Mouse (Mus musculus) liver, embryonic 14.5 days (tissue): ENCODE measurements around the gene Ano10. TPM values are rescaled to one million over a fixed set of nuclear protein-coding genes. Genes with fewer than 3 reads are reported as not detected.

ENCODE experiments used
- ATAC-seq: fragments of 200-750 bp; cut with Nextera tagmentation; 2 replicates; pipeline ENCODE4 v1.8.0; 2017; ENCODE audit warnings: moderate number of reproducible peaks, mild to moderate bottlenecking, moderate library complexity; ENCODE audit not compliant: insufficient read depth
- DNase-seq, 3 experiments: peaks; one replicate each; pipeline ENCODE4 v3.0.0-alpha.2; 2012 to 2013; ENCODE audit warnings: low read depth in 3 of 3, low spot score in 3 of 3
- H3K27ac ChIP-seq: fragments of 300-500 bp; sonication (generic); 2 replicates; pipeline ENCODE4 v1.5.1; 2014; ENCODE audit warnings: moderate library complexity, mild to moderate bottlenecking, control low read depth, inconsistent platforms
- H3K27me3 ChIP-seq: fragments of 300-500 bp; sonication (generic); 2 replicates; pipeline ENCODE4 v1.6.1; 2014; ENCODE audit warnings: mild to moderate bottlenecking, low read length, moderate library complexity; ENCODE audit not compliant: control insufficient read depth, insufficient read depth
- H3K36me3 ChIP-seq: fragments of 300-500 bp; sonication (generic); replicated peaks from 2 replicates; pipeline ENCODE4 v1.6.1; 2014; ENCODE audit warnings: low read depth; ENCODE audit not compliant: control insufficient read depth, insufficient read depth
- H3K4me1 ChIP-seq, 2 experiments: fragments of 200-500 bp in 1 of 2; fragments of 300-500 bp in 1 of 2; sonication (generic) in 1 of 2; replicated peaks; 2 replicates each; pipeline ENCODE4 v1.6.1; 2012 to 2014; ENCODE audit warnings: antibody characterized with exemption in 1 of 2, inconsistent platforms in 1 of 2, low read length in 1 of 2; ENCODE audit not compliant: control insufficient read depth in 2 of 2, insufficient read depth in 2 of 2
- H3K4me2 ChIP-seq: fragments of 300-500 bp; sonication (generic); 2 replicates; pipeline ENCODE4 v1.6.1; 2014; ENCODE audit warnings: low read depth, mild to moderate bottlenecking, control low read depth, moderate library complexity
- H3K4me3 ChIP-seq, 2 experiments: fragments of 200-500 bp in 1 of 2; fragments of 300-500 bp in 1 of 2; sonication (generic) in 1 of 2; 2 replicates each; pipeline ENCODE4 v1.5.1; 2012 to 2014; ENCODE audit warnings: low read depth in 2 of 2, low read length in 2 of 2, mild to moderate bottlenecking in 2 of 2, control low read depth in 1 of 2, inconsistent platforms in 1 of 2, moderate library complexity in 1 of 2; ENCODE audit not compliant: insufficient read depth in 1 of 2
- H3K9ac ChIP-seq: fragments of 300-500 bp; sonication (generic); replicated peaks from 2 replicates; pipeline ENCODE4 v1.6.1; 2014; ENCODE audit warnings: mild to moderate bottlenecking, control low read depth, moderate library complexity
- H3K9me3 ChIP-seq: fragments of 300-500 bp; sonication (generic); 2 replicates; pipeline ENCODE4 v1.6.1; 2016; ENCODE audit warnings: low read length, mixed read lengths; ENCODE audit not compliant: control insufficient read depth
- CTCF ChIP-seq: IDR thresholded peaks from 2 replicates; pipeline ENCODE4 v1.5.1; 2016; ENCODE audit warnings: antibody characterized with exemption, low read depth, control low read depth
- EP300 ChIP-seq: IDR thresholded peaks from 2 replicates; pipeline ENCODE4 v1.6.1; 2016; ENCODE audit warnings: antibody characterized with exemption, low read depth
- WGBS: fragments of 180-500 bp; shearing (Covaris S2); extraction: QIAGEN DNeasy Blood & Tissue Kit; methylation state at CpG from one replicate; pipeline ENCODE4 v1.1.7; 2014; ENCODE audit not compliant: insufficient replicate concordance; 5-methylcytosine and 5-hydroxymethylcytosine counted together
- polyA plus RNA-seq, 2 experiments: library from polyadenylated mRNA; depleted of rRNA in 1 of 2; stranded (reverse) in 1 of 2; unstranded in 1 of 2; fragments of >200 nt; fragmentation: Nextera tagmentation in 1 of 2; extraction: Ambion mirVana in 1 of 2; gene quantifications; 2 replicates each; pipeline versions ENCODE4 v1.2.1 to v1.2.3; 2012 to 2014

Gene Ano10
- polyA plus RNA-seq, 2 experiments: 6.9 to 11.4 TPM

DNA sequence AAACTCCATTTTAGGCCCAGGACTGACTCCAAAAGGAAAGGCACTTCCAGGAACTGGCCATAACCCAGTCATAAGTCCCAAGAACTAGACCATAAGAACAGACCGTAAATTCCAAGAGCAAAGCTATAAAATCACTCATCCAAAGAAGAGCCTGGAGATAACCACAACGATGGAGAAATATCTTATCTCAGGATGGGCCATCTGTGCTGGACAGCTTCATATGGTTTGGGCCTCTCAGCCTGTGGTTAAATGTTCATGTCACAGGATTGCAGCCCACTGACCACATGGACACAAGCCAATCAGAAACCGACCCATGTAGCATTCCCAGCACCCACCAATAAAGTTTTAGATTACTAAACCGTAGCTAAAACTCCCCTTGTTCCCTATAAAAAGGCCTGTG, 18.1 kb downstream of the Ano10 start:
- ATAC-seq (no peak), DNase-seq (no peak)
- no peak overlapping the region for H3K9ac ChIP-seq
- H3K9me3 ChIP-seq: no peaks in the 10 kb centered on the region
- 55% methylated on average over 4 of the region's 4 CpGs for WGBS
- no peak overlapping the region for H3K4me3 ChIP-seq
- no peak overlapping the region for H3K4me2 ChIP-seq
- no peaks in the 10 kb centered on the region for H3K27me3 ChIP-seq
- no peak overlapping the region for H3K27ac ChIP-seq
- no peaks in the 10 kb centered on the region for H3K36me3 ChIP-seq
- peaks cover 0 to under 1% of the 10 kb centered on the region in 2 experiments; a peak in 1 of 4 replicates for H3K4me1 ChIP-seq
- TF ChIP-seq CTCF: no peak
- no peak for TF ChIP-seq EP300

DNA sequence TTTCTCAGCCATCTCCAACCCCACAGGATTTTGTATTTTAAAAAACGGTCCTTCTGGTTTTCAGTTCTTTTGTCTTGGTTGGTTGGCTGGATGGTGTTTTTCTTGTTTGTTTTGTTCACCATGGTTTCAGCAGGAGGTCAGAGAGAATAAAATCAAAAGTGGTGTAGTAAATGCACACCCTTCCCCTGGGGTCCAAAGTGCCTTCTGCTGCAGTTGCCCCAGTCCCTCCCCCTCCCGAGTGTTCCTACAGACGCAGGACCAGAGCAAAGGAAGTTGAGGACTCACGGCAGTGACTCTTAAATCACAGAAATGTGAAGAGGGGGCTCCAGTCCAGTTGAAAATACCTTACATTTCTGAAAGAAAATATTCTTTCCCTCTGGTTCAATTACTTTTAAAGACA, 19.9 kb downstream of the Ano10 start:
- H3K9ac ChIP-seq: no peak overlapping the region
- H3K4me1 ChIP-seq: no peaks in the 10 kb centered on the region
- no peak overlapping the region for H3K4me2 ChIP-seq
- H3K36me3 ChIP-seq: no peaks in the 10 kb centered on the region
- no peak overlapping the region for H3K27ac ChIP-seq
- no peak overlapping the region for H3K4me3 ChIP-seq
- WGBS: 55% methylated on average over 4 of the region's 4 CpGs
- TF ChIP-seq EP300: no peak
- no peak for TF ChIP-seq CTCF
- ATAC-seq (no peak), DNase-seq (no peak)
- H3K9me3 ChIP-seq: no peaks in the 10 kb centered on the region
- H3K27me3 ChIP-seq: no peaks in the 10 kb centered on the region

DNA sequence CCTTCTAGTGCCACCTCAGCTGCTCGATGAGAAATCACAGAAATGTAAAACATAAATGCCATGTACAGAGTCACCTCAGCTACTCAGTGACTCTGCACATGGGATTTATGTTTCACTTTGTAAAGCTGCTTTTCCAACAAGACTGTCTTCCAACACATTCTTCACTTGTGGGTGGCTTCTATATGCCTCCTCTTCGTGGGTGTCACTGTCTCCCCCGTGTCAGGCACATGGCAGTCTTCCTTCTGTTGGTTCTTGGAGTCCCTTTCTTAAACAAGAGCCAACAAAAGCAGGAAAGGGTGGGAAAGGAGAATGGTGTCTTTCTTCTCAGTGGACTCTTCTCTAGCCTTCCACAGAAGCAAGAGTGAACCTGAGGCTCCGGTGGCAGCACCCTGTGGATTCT, 20.3 kb downstream of the Ano10 start:
- DNase-seq (no peak), ATAC-seq (no peak)
- Histone ChIP-seq H3K9ac (no peak overlapping the region), H3K36me3 (no peaks in the 10 kb centered on the region), H3K4me3 (no peak overlapping the region), H3K4me1 (no peaks in the 10 kb centered on the region), H3K9me3 (no peaks in the 10 kb centered on the region), H3K4me2 (no peak overlapping the region), H3K27ac (no peak overlapping the region), H3K27me3 (no peaks in the 10 kb centered on the region)
- WGBS: 56% methylated on average over 4 of the region's 4 CpGs
- TF ChIP-seq EP300 (no peak), CTCF (no peak)

DNA sequence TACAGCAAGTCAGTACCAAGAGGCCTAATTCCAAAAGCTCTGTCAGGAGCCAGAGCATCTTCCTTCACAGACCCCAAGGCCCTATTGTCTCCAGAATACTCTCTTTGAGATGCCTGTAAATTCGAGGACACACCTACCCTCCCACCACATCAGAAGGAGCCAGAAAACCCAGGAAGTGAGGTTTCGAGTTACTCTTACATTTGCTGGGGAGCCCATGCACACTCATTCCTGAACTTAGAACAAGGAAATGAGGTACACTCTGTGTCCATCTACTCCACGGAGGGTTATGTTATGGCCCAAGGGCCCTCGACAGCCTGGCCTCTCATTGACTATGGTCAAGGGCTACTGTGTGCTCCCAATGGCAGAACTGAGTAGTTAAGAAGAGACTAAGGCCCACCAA, 22.4 kb downstream of the Ano10 start:
- Histone ChIP-seq H3K9me3 (no peaks in the 10 kb centered on the region), H3K4me1 (no peaks in the 10 kb centered on the region), H3K27me3 (no peaks in the 10 kb centered on the region), H3K27ac (no peak overlapping the region), H3K36me3 (no peaks in the 10 kb centered on the region), H3K9ac (no peak overlapping the region), H3K4me3 (no peak overlapping the region), H3K4me2 (no peak overlapping the region)
- 57% methylated on average over 4 of the region's 4 CpGs for whole genome bisulfite sequencing
- ATAC-seq: no peak
- DNase-seq: no peak
- TF ChIP-seq EP300: no peak
- TF ChIP-seq CTCF: no peak

DNA sequence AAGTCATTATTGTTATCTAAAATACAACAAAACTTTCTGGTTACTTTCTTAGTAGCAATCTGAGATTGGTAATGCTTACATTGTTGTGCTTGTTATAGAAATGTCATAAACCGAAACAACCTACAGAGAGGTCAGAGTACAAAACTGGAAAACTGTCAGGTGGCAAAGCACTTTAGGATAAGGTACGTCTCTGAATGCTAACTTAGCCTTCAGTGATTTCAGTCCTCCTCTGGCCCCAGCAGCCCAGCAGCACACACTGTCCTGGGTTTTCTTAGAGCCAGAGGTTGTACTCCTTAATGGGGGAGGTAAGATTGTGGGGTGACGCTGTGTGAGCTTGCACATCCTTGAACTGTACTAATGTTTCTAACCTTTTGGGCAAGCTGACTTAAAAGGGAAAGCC, 22.9 kb downstream of the Ano10 start:
- Histone ChIP-seq H3K27ac (no peak overlapping the region), H3K27me3 (no peaks in the 10 kb centered on the region), H3K4me3 (no peak overlapping the region), H3K9me3 (no peaks in the 10 kb centered on the region), H3K36me3 (no peaks in the 10 kb centered on the region), H3K4me1 (no peaks in the 10 kb centered on the region), H3K9ac (no peak overlapping the region), H3K4me2 (no peak overlapping the region)
- WGBS: 70% methylated on average over 3 of the region's 3 CpGs
- no peak for DNase-seq
- TF ChIP-seq EP300: no peak
- no peak for TF ChIP-seq CTCF
- no peak for ATAC-seq

DNA sequence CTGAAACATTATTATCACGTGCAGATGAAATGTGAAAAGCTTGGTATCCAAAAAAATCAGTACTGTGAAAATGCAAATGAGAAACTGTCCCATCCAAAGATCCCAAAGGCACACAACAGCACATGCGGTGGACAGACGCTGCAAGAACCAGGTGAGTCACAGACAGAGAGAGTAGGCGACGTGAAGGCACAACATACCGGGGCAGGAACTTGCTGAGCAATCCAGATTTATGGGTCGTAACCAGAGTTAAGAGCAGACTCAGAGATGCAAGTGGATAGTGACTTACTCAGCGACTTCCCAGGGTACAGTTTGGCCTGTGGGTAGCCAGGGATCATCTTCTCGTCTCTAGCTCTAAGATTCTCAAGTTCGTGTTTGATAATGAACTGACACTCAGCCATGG, 23.3 kb downstream of the Ano10 start:
- Histone ChIP-seq H3K27me3 (no peaks in the 10 kb centered on the region), H3K36me3 (no peaks in the 10 kb centered on the region), H3K4me1 (no peaks in the 10 kb centered on the region), H3K27ac (no peak overlapping the region), H3K9me3 (no peaks in the 10 kb centered on the region), H3K4me3 (no peak overlapping the region), H3K4me2 (no peak overlapping the region), H3K9ac (no peak overlapping the region)
- no peak for DNase-seq
- 64% methylated on average over 10 of the region's 10 CpGs for WGBS
- TF ChIP-seq CTCF (no peak), EP300 (no peak)
- ATAC-seq: no peak
